Mouse (Mus musculus) brown adipose tissue, adult 24 weeks (tissue): ENCODE data around the gene Ypel2. TPM values are rescaled to one million over a fixed set of nuclear protein-coding genes. Genes with fewer than 3 reads are reported as not detected.
A peak's percentile ranks its signal among the peaks of the same experiment; 100 is the strongest.

ENCODE experiments used
- H3K27ac ChIP-seq: fragments of 200-500 bp; replicated peaks from 2 replicates; pipeline ENCODE4 v1.5.1; 2012; ENCODE audit warnings: low read depth, mild to moderate bottlenecking, low read length
- H3K4me1 ChIP-seq: fragments of 200-500 bp; 2 replicates; pipeline ENCODE4 v1.6.1; 2012; ENCODE audit warnings: low read length, mixed read lengths; ENCODE audit not compliant: control insufficient read depth, insufficient read depth, insufficient read length
- H3K4me3 ChIP-seq: fragments of 200-500 bp; 2 replicates; pipeline ENCODE4 v1.5.1; 2012; ENCODE audit warnings: low read depth, mild to moderate bottlenecking, low read length, moderate library complexity; ENCODE audit not compliant: insufficient read depth
- polyA plus RNA-seq: library from polyadenylated mRNA; stranded (reverse); fragments of >200 nt; gene quantifications from 2 replicates; pipeline ENCODE4 v1.2.4, GENCODE M21; 2012; ENCODE audit not compliant: missing spikeins, insufficient read depth, insufficient read length

Gene Ypel2
- polyA plus RNA-seq, 1 experiment = 9.6 TPM

- peaks cover 73% of the 10 kb centered on the region for H3K4me1 ChIP-seq
- peak overlapping the region; percentile 55; the same call in 1 of the 2 replicates for H3K27ac ChIP-seq
These were observed 33.2 kb downstream of the Ypel2 start for GRCm38 (mm10) chr11:86960331-86960730.

GRCm38 (mm10) chr11:86958721-86959675 lies 34.5 kb downstream of the Ypel2 start:
- Histone ChIP-seq H3K27ac (peak overlapping the region; percentile 76), H3K4me3 (no peak overlapping the region), H3K4me1 (peaks cover 86% of the 10 kb centered on the region)

More at GRCm38 (mm10) chr11:86960331-86960730, 33.2 kb downstream of the Ypel2 start:
- H3K4me3 ChIP-seq = no peak overlapping the region

- Histone ChIP-seq H3K4me1 (peaks cover 86% of the 10 kb centered on the region), H3K27ac (peak overlapping the region; percentile 76), H3K4me3 (no peak overlapping the region)
These were observed 35.3 kb downstream of the Ypel2 start for GRCm38 (mm10) chr11:86958182-86958581.

- peak overlapping the region; percentile 38 for H3K27ac ChIP-seq
These were observed 37.1 kb downstream of the Ypel2 start for GRCm38 (mm10) chr11:86956363-86956762.

GRCm38 (mm10) chr11:86954616-86955270 lies 38.8 kb downstream of the Ypel2 start:
- H3K4me3 ChIP-seq = no peak overlapping the region
- H3K27ac ChIP-seq = peak overlapping the region; percentile 72
- peaks cover 87% of the 10 kb centered on the region for H3K4me1 ChIP-seq

More at GRCm38 (mm10) chr11:86956363-86956762, 37.1 kb downstream of the Ypel2 start:
- Histone ChIP-seq H3K4me1 (peaks cover 88% of the 10 kb centered on the region), H3K4me3 (no peak overlapping the region)

GRCm38 (mm10) chr11:86953096-86953495 lies 40.4 kb downstream of the Ypel2 start:
- peak overlapping the region; percentile 90 for H3K27ac ChIP-seq
- H3K4me1 ChIP-seq = peaks cover 75% of the 10 kb centered on the region
- H3K4me3 ChIP-seq = no peak overlapping the region

GRCm38 (mm10) chr11:86952659-86953058 lies 40.8 kb downstream of the Ypel2 start:
- Histone ChIP-seq H3K27ac (peak overlapping the region; percentile 90), H3K4me1 (peaks cover 70% of the 10 kb centered on the region), H3K4me3 (no peak overlapping the region)

GRCm38 (mm10) chr11:86951672-86952071 lies 41.8 kb downstream of the Ypel2 start:
- Histone ChIP-seq H3K27ac (peak overlapping the region; percentile 90), H3K4me3 (no peak overlapping the region), H3K4me1 (peaks cover 64% of the 10 kb centered on the region)

- peaks cover 55% of the 10 kb centered on the region for H3K4me1 ChIP-seq
- peak overlapping the region; percentile 90 for H3K27ac ChIP-seq
- H3K4me3 ChIP-seq = no peak overlapping the region
These were observed 43.0 kb downstream of the Ypel2 start for GRCm38 (mm10) chr11:86950491-86950890.

- peaks cover 50% of the 10 kb centered on the region for H3K4me1 ChIP-seq
- H3K4me3 ChIP-seq = no peak overlapping the region
- peak overlapping the region; percentile 90 for H3K27ac ChIP-seq
These were observed 43.5 kb downstream of the Ypel2 start for GRCm38 (mm10) chr11:86949951-86950441.

GRCm38 (mm10) chr11:86946644-86947195 lies 46.8 kb downstream of the Ypel2 start:
- no peak overlapping the region for H3K27ac ChIP-seq
- H3K4me3 ChIP-seq = no peak overlapping the region
- H3K4me1 ChIP-seq = peaks cover 22% of the 10 kb centered on the region

- H3K4me3 ChIP-seq = no peak overlapping the region
- H3K27ac ChIP-seq = no peak overlapping the region
- peaks cover 15% of the 10 kb centered on the region for H3K4me1 ChIP-seq
These were observed 47.6 kb downstream of the Ypel2 start for GRCm38 (mm10) chr11:86945933-86946332.

GRCm38 (mm10) chr11:86945058-86945457 lies 48.4 kb downstream of the Ypel2 start:
- Histone ChIP-seq H3K27ac (no peak overlapping the region), H3K4me3 (no peak overlapping the region), H3K4me1 (peaks cover 7% of the 10 kb centered on the region)

- Histone ChIP-seq H3K4me1 (peaks cover 3% of the 10 kb centered on the region), H3K4me3 (no peak overlapping the region), H3K27ac (no peak overlapping the region)
These were observed 49.0 kb downstream of the Ypel2 start for GRCm38 (mm10) chr11:86944539-86944938.

- peaks cover 2% of the 10 kb centered on the region; the same call in 1 of the 2 replicates for H3K4me1 ChIP-seq
- H3K27ac ChIP-seq = no peak overlapping the region
- no peak overlapping the region for H3K4me3 ChIP-seq
These were observed 51.6 kb downstream of the Ypel2 start for GRCm38 (mm10) chr11:86941904-86942303.
